Mouse (Mus musculus): Measurements from ENCODE around the gene Ankrd13d.
A peak's percentile ranks its signal among the peaks of the same experiment; 100 is the strongest.

The Ankrd13d gene

DNA sequence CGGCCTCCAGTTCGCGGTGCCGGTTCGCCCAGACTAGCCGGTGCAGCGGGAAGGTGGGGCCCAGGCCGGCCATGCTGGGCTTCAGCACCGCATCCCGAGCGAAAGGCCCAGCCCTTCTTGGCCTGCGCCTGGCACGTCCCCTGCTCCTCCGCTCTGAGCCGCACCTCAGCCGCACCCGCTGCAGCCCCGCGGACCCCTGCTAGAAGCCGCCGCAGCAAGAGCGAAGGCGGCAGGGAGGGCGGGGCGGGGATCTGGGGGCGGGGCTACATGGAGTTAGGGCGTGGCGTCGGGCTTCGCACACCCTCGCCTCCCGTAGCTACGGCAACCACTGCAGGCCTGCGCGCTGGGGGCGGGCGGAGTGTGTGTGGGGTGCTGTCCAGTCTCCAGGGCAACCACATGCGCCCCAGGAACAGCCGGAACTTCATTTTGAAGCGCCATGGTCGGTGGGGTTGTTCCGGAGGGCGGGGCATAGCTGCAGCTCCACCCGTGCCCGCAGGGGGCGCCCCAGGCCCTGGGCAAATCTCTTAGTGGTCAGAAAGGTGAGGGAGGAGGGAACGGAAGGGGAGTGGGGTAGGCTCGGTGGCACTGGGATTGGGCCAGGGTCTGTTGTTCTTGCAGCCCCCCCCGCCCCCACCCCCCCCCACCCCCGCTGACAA lies at the start of gene Ankrd13d:
Gene Ankrd13d, minus strand, starts transcription at position 240 of the 656 bp plus-strand sequence.
- peak; percentile 79 to 88 for DNase-seq

DNA sequence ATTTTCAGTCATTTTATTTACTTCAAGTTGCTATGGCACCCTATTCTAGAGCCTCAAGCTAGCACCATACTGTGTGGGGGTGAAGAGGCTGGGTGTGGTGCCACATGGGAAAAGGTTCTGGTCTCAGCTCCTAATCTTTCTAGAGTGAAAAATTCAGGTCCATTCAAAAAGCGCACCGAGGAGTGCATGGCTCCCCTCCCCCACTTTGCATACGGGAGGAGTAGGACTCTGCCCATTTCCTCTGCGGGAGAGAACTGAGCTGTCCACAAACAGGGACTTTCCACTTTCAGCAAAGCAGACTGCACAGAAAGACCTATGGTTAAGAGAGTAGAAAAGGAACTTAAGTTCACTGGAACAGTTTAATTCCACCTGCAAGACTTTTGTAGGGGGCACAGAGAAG lies 49.7 kb upstream of the Ankrd13d start:
- peak; percentile 70 to 83 for DNase-seq

DNA sequence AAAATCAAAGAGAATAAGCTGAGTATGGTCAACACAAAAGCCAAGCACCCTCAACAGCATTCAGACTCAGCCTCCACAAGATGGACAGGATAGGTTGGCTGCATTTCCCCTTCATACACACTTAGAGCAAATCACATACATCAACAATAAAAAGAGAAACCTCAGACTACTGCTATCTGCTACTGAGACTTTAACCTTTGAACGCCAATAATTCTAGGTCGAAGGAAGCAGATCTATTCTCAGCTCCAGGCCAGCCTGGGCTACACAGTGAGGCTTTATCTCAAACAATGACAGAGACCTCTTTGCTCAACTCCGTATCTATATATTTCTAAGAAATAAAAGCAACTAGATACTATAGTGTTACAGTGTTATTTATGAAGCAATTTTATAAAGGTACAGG lies 48.3 kb upstream of the Ankrd13d start:
- no peak for DNase-seq

DNA sequence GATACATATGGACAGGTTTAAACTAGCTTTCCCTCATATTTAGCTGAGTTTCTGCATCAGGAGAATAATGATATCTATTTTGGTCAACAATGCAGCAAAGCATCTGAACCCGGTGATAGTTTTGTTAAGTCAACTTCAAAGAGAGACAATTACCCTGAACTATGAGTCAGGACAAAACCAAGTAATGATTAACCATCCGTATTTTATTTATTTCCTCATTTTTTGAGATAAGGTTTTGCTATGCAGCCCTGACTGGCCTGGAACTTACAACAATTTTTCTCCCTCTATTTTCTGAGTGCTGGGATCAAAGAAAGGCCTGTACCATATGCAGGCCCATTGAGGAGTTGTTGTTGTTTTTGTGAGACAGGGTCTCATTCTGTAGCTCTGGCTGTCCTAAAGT lies 47.7 kb upstream of the Ankrd13d start:
- DNase-seq, result no peak

- DNase-seq, result no peak
Measured at GRCm38 (mm10) chr19:4328737-4329304, 45.9 kb upstream of the Ankrd13d start.

GRCm38 (mm10) chr19:4326881-4327280 lies 43.9 kb upstream of the Ankrd13d start:
- DNase-seq, result no peak

GRCm38 (mm10) chr19:4326106-4326505 lies 43.2 kb upstream of the Ankrd13d start:
- DNase-seq, result peak in 1 of 2 experiments; percentile 30

GRCm38 (mm10) chr19:4322134-4322533 lies 39.2 kb upstream of the Ankrd13d start:
- DNase-seq, result no peak

DNA sequence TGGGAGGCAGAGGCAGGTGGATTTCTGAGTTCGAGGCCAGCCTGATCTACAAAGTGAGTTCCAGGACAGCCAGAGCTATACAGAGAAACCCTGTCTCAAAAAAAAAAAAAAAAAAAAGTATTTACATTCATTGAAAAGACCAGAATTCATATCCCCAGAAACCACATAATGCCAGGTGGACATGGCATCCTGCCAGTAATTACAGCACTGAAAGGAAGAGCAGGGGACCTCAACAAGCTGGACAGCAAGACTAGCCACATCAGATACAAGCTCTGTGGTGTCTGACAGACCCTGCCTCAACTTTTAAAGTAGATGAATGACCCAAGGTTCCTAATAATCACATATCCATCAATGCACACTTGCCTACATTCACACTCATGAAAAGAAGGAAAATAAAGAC lies 38.7 kb upstream of the Ankrd13d start:
- no peak for DNase-seq

DNA sequence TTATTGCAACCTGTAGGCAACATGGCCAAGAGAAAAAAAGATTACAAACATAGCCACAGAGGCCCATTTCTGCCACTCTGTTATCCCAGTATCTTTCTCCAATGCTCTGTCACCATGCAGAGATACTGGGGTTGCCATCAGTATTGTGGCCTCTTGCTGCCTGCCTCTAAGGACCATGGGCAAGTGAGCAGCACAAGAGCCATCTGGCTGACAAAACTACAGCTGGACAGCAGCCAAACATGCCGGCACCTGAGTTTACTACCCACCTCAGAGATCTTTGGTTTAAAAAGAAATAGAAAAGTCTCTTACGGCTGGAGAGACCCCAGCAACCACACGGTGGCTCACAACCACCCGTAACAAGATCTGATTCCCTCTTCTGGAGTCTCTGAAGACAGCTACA lies 36.3 kb upstream of the Ankrd13d start:
- no peak for DNase-seq

DNA sequence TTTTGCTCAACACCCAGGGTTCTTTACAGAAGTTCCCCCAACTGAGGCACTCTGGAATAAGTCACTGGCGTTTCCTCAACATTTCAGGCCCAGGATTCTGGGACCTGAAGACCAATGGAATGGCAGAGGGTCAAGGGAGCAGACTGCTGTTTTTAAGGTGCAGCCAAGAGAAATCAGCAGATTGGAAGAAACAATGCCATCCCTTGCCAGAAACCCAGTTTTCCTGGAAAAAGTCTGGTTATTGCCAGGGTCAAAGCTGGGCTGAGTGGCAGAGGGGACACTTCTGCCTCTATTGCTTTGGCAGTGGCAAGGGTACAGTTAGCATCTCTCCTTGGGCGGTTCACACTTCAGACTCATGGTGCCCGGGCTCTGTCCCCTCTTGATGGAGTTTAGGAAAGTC lies 34.2 kb upstream of the Ankrd13d start:
- DNase-seq, result no peak

DNA sequence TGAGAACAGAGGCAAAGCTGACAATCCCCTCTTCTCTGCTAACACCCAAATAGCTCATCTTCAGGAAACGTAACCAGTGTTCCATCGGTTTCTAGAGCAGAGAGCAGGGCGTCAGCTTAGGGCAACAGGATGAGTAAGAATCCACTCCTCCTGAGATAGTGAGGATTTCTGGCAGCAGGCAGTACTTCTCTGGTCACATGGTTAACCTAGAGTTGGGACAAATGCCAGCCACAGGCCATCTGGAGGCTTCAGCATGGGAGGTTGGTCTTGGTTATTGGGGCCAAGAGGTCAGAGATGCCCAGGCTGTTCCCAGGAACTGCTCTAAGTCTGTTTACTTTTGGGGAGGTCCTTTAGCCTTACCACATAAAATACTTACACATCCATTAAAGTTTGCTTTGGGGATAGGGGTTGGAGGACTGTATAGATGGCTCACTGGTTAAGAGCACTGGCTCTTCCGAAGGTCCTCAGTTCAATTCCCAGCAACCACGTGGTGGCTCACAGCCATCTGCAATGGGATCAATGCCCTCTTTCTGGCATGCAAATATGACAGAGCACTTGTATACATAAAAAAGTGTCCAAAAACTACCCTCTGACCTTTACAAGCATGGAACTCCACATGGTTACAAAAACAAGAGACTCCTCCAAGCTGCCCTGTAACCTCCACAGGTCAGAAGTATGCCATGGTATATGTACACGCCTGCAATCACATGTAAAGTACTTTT lies 32.4 kb upstream of the Ankrd13d start:
- peak; percentile 68 to 69 for DNase-seq

DNA sequence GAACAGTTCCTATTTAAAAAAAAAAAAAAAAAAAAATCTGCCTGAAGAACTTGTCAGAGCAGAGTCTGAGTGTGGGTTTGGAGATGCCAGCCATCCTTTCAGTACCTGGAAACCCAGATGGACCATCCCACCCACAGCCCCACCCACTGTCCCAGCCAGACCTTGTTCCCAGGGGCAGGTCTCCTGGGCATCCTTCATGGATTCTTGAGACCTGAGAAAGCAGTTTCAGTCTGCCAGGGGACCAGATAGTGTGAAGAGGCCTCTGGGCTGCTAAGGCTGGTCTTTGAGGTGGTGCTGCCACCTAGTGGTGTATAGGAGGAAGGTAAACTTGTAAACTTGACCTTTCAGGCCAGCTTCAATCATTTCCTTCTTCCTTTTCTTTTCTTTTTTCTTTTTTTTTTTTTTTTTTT lies 26.8 kb upstream of the Ankrd13d start:
- DNase-seq, result peak; percentile 73 to 76

GRCm38 (mm10) chr19:4309302-4309701 lies 26.4 kb upstream of the Ankrd13d start:
- no peak for DNase-seq

GRCm38 (mm10) chr19:4306190-4306577 lies 23.2 kb upstream of the Ankrd13d start, which contains the start of gene Grk2:
Gene Grk2 (minus strand): TSS chr19:4306222.
- peak; percentile 77 to 93 for DNase-seq

DNA sequence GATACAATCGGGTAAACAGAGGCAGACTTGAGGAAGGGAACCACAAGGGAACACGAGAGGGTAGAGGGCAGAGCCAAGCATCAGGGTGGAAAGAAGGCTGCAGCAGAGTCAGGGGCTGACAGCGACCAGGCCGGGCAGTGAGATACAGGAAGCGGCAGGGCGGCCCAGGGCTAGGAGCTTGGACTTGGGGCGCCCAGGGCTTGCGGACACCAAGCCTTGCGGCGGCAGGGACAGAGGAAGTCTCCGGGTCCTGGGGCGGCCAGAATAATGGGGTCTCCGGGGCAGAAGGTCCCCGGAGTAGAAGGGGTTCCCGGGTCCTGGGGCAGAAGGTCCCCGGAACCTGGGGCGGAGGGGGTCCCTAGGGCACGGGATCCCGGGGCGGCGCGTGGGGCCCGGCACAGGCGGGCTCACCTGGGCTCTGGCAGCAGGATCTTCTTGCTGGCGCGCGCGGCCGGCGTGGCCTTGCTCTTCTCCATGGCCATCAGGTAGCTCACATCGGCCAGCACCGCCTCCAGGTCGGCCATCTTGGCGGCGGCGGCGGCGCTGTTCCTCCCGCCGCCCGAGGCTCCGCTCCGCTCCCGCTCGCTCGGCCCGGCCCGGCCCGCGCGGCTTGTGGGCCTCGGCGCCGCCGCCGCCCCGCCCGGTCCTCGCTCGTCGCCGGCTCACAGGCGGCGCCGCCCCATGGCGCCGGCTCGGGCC lies 22.7 kb upstream of the Ankrd13d start:
- DNase-seq, result peak; percentile 43 to 73

DNA sequence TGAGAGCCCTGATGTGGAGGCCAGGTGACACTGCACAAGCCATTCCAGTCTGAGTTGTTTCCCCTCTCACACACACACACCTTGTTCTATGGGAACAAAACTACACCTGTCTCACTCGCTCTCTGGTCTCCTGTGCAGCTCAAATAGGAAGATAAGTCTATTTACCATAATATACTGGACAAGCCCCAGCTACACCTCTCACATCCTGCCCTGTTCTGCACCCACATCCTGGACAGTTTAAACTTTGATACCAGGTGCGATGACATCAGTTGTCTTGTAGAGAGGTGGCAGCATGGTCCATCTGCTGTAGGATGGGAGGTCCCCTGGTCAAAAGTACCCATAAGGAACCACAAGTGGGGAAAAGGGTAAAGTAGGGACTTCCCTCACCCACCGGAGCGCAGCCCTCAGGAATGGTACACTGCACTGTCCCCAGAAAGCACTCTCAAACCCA lies 22.0 kb upstream of the Ankrd13d start:
- DNase-seq, result no peak

DNA sequence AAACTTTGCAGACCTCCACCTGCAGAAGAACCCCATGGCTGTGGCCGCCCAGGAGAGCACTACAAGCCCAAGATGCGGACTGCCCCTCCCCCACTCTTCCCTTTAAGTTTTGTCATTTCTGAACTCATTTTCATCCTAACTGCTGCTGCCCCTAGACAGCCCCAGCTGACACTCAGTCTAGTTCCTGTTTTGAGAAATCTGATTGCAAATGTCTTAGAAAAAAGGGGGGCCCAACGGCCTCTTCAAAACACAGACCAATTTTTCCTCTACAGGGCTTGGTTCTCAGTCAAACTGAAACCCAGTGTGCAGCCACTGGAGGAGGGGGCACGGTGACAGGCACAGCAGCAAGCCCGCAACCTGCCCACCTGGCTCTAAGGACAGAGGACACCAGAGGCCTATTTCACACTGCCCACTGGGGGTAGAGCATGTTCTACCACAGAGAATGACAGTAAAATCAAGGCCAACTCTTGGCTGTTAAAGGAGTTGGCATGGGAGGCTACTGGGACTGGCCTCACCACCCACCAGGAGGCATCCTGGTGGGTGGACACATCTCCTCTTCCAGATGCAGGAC lies 21.4 kb upstream of the Ankrd13d start:
- DNase-seq, result peak; percentile 14 to 50

DNA sequence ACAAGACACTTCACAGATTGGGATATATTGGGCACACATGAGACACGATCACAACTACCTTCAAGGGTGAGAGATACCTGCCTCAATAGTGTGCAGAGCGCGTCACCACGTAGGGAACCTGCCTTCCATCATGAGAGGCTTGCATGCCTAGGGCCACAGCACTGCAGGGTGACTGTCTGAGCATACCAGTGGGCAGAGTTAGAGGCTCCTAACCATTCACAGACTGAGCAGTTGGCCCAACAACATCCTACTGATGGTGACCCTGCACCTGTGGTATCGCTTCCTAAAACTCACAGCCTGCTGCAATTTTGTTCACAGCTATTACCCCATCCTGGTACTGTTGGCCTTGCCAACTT lies 20.7 kb upstream of the Ankrd13d start:
- no peak for DNase-seq

DNA sequence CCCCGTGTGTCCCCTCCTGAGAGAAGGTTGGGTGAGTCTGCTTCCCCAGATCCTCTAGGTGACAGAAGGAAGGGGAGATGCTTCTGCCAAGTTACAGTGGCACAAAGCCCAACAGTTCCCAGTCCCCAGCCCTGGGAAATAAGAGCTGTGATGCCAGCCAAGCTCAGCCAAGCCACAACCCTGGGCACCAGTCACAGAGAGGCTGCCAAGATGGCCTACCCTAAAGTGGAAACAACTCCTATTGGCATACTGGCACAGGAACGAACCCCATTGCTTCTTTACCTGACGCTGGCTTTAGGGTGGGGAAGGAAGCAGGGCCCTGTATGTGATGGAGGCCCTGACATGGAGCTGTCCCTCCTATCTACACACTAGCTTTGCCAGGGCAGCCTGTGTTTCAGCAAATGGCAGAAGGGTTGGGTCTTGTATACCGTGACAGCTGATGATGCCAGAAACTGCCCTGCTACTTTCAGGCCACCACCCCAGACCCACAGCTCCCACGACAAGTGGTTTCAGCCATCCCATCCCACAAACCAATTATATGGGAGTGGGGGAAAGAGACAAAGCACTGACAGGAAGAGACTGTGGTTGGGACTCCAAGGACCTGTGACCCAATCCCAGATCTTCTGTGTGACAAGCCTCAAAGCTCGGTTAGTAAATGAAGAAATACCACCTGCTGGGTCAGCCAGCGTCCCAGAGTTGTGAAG lies 20.2 kb upstream of the Ankrd13d start:
- DNase-seq, result no peak

- DNase-seq, result peak; percentile 65 to 68
Measured at GRCm38 (mm10) chr19:4301735-4302651, 19.1 kb upstream of the Ankrd13d start.
